Mouse (Mus musculus) heart, embryonic 11.5 days (tissue): Measurements from ENCODE around the gene Ppp1r21. TPM values are rescaled to one million over a fixed set of nuclear protein-coding genes. Genes with fewer than 3 reads are reported as not detected.

Source experiments
- ATAC-seq: fragments of 200-750 bp; cut with Nextera tagmentation; replicated peaks from 2 replicates; pipeline ENCODE4 v1.8.0; 2017; ENCODE audit warnings: moderate library complexity; ENCODE audit not compliant: insufficient number of reproducible peaks, low FRiP score, low TSS enrichment
- H3K27ac ChIP-seq: fragments of 300-500 bp; sonication (generic); 2 replicates; pipeline ENCODE4 v1.5.1; 2014; ENCODE audit warnings: mild to moderate bottlenecking, low read depth, low read length
- H3K27me3 ChIP-seq: fragments of 300-500 bp; sonication (generic); 2 replicates; pipeline ENCODE4 v1.6.1; 2014; ENCODE audit warnings: mild to moderate bottlenecking, low read length, mixed read lengths; ENCODE audit not compliant: control insufficient read depth, insufficient read depth
- H3K36me3 ChIP-seq: fragments of 300-500 bp; sonication (generic); 2 replicates; pipeline ENCODE4 v1.6.1; 2014; ENCODE audit warnings: mild to moderate bottlenecking, low read length, moderate library complexity, mixed read lengths; ENCODE audit not compliant: control insufficient read depth, insufficient read depth
- H3K4me1 ChIP-seq: fragments of 300-500 bp; sonication (generic); 2 replicates; pipeline ENCODE4 v1.6.1; 2014; ENCODE audit warnings: low read length; ENCODE audit not compliant: control insufficient read depth, insufficient read depth
- H3K4me2 ChIP-seq: fragments of 300-500 bp; sonication (generic); 2 replicates; pipeline ENCODE4 v1.6.1; 2014; ENCODE audit warnings: mild to moderate bottlenecking, moderate library complexity
- H3K4me3 ChIP-seq: fragments of 300-500 bp; sonication (generic); 2 replicates; pipeline ENCODE4 v1.5.1; 2014; ENCODE audit warnings: low read depth, low read length
- H3K9ac ChIP-seq: fragments of 300-500 bp; sonication (generic); 2 replicates; pipeline ENCODE4 v1.6.1; 2014; ENCODE audit warnings: mild to moderate bottlenecking, low read depth, low read length, moderate library complexity
- H3K9me3 ChIP-seq: fragments of 300-500 bp; sonication (generic); replicated peaks from 2 replicates; pipeline ENCODE4 v1.6.1; 2016; ENCODE audit warnings: low read length; ENCODE audit not compliant: control insufficient read depth
- WGBS: fragments of 180-500 bp; shearing (Covaris S2); extraction: QIAGEN DNeasy Blood & Tissue Kit; methylation state at CpG from one replicate; pipeline ENCODE4 v1.1.7; 2014; ENCODE audit not compliant: insufficient replicate concordance; 5-methylcytosine and 5-hydroxymethylcytosine counted together
- polyA plus RNA-seq: library from polyadenylated mRNA; unstranded; fragments of >200 nt; fragmentation: Nextera tagmentation; extraction: Ambion mirVana; gene quantifications from 2 replicates; pipeline ENCODE4 v1.2.1, GENCODE M21; 2014

The Ppp1r21 gene
- polyA plus RNA-seq, 1 experiment from 2014 or later = 15.9 TPM

DNA sequence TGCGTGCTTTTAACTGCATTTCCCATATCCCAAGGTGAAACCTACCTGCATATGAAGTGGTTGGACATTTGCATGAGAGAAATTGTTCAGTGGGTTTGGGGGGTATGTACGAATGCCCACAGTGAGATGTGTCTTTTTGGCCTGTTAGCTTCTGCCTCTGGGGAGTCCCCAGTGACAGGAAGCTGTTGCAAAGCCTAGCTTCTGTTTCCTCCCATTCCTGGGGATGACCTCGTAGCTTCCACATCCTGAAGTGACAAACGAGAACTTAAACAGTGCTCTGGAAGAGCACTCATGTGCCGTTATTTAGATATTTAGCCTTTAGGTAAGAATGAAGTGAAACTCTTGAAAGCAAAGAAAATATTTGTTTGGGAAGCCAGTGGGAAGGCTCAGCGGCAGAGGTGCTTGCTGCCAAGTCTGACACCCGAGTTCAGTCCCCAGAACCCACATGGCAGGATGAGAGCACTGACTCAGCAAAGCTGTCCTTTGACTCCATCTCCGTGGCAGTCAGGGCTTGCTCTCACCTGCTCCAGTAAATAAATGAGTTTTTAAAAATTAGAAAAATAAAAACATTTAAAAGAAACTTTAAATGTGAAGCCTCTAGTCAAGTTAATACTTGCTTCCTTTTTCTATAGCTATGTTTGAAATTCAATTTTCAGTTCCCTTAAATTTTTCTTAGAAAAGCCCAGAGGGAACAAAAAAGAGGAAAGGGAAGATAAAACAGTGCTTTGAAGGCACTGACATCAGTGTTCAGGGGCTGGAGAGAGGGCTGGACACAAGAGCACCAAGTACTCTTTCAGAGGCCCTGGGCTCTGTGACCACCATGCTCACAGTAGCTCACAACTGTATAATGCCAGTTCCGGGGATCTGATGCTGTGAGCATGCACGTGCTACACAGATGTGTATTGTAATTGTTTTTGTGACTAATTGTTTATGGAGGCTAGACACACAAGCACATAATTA is 21.3 kb downstream of the Ppp1r21 start:
- ATAC-seq = no peak
- H3K27ac ChIP-seq = no peak overlapping the region
- no peak overlapping the region for H3K4me3 ChIP-seq
- 0 out of 2 replicates have a peak, but pooled peaks cover 6% of the 10 kb centered on the region for H3K36me3 ChIP-seq
- no peak overlapping the region for H3K4me2 ChIP-seq
- H3K27me3 ChIP-seq = no peaks in the 10 kb centered on the region
- no peak overlapping the region for H3K9ac ChIP-seq
- H3K4me1 ChIP-seq = peaks cover 6% of the 10 kb centered on the region
- WGBS = 56% methylated on average over 10 of the region's 10 CpGs
- no peaks in the 10 kb centered on the region for H3K9me3 ChIP-seq

DNA sequence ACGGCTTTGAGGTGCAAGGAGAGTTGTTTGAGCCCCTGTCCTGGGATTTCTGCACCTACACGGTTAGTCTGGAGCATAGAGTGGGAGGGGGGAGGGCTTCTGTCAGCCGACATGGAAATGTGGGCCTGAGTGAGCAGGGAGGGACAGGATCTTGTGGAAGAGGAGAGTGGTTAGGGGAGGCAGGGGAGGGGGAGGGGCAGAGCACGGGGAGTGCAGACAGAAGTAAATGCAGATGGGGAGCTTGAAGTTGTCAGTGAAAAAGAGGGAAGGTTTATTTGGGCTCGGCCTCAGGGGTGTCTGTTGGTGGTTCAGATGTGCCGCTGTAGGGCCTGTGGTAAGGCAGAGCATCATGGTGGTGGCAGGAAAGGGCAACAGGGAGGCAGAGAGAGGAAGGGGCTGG is 22.6 kb downstream of the Ppp1r21 start:
- H3K36me3 ChIP-seq = 0 out of 2 replicates have a peak, but pooled peaks cover 6% of the 10 kb centered on the region
- 23% methylated on average over 6 of the region's 6 CpGs for whole genome bisulfite sequencing
- H3K27me3 ChIP-seq = no peaks in the 10 kb centered on the region
- ATAC-seq = no peak
- H3K27ac ChIP-seq = no peak overlapping the region
- H3K4me2 ChIP-seq = no peak overlapping the region
- no peak overlapping the region for H3K4me3 ChIP-seq
- no peaks in the 10 kb centered on the region for H3K9me3 ChIP-seq
- peaks cover 6% of the 10 kb centered on the region for H3K4me1 ChIP-seq
- H3K9ac ChIP-seq = no peak overlapping the region

- Histone ChIP-seq H3K9me3 (no peaks in the 10 kb centered on the region), H3K27ac (no peak overlapping the region), H3K4me1 (peaks cover 6% of the 10 kb centered on the region), H3K27me3 (no peaks in the 10 kb centered on the region), H3K9ac (no peak overlapping the region), H3K4me3 (no peak overlapping the region), H3K4me2 (no peak overlapping the region), H3K36me3 (0 out of 2 replicates have a peak, but pooled peaks cover 3% of the 10 kb centered on the region)
- WGBS = 41% methylated on average over 8 of the region's 8 CpGs
- 0 out of 2 replicates have a peak, but pooled peaks have one; percentile 24 for ATAC-seq
Measured at GRCm38 (mm10) chr17:88553001-88553449, 23.1 kb downstream of the Ppp1r21 start.

GRCm38 (mm10) chr17:88553473-88554087 is 23.7 kb downstream of the Ppp1r21 start:
- no peaks in the 10 kb centered on the region for H3K9me3 ChIP-seq
- H3K4me1 ChIP-seq = peaks cover 6% of the 10 kb centered on the region
- no peaks in the 10 kb centered on the region for H3K27me3 ChIP-seq
- no peak overlapping the region for H3K27ac ChIP-seq
- H3K9ac ChIP-seq = no peak overlapping the region
- H3K4me3 ChIP-seq = no peak overlapping the region
- H3K4me2 ChIP-seq = no peak overlapping the region
- 0 out of 2 replicates have a peak, but pooled peaks cover 3% of the 10 kb centered on the region for H3K36me3 ChIP-seq
- WGBS = 85% methylated on average over 11 of the region's 11 CpGs
- no peak for ATAC-seq

DNA sequence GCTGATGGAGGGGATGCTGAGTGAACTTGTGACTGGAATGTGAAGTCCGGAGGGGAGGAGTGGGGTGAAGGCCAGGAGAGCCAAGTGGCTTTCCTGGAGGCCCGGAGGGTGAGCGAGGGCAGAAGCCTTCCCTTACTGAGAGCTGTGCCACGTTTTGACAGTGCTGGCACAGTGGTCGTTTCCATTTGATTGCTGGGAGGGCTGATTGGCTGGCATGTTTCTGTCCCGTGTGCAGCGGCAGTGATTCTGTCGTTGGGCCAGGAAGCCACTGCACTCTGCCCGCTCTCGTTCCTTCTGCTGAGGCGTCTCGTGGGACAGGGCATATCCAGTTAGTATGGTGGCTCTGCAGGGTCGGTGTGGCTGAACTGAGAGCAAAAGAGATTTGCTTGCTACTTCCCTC is 26.3 kb downstream of the Ppp1r21 start:
- no peaks in the 10 kb centered on the region for H3K27me3 ChIP-seq
- peaks cover 8% of the 10 kb centered on the region for H3K4me1 ChIP-seq
- no peak overlapping the region for H3K9ac ChIP-seq
- 84% methylated on average over 13 of the region's 13 CpGs for WGBS
- no peak for ATAC-seq
- no peak overlapping the region for H3K4me2 ChIP-seq
- H3K27ac ChIP-seq = no peak overlapping the region
- no peaks in the 10 kb centered on the region for H3K9me3 ChIP-seq
- H3K36me3 ChIP-seq = 0 out of 2 replicates have a peak, but pooled peaks cover 3% of the 10 kb centered on the region
- H3K4me3 ChIP-seq = no peak overlapping the region

DNA sequence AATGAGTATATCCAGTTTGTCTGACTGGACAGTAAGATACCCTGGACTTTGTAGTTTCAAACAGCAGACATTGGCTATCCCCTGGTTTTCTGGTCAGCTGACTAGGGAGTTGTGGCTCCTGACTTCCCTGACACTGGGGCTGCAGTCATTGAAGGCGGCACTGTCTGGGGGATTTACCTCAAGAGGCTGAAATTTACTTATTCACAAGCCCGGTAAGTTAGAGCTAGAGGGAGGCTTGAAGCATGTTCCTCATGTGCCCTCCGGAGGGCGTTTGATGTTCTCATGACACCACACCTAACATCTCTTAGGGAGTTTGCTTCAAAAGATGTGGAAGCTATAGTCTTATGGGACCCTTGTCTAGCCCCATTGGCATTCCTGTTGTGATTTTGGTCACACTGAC is 26.8 kb downstream of the Ppp1r21 start:
- H3K4me1 ChIP-seq = peaks cover 8% of the 10 kb centered on the region
- H3K4me2 ChIP-seq = no peak overlapping the region
- ATAC-seq = no peak
- no peak overlapping the region for H3K4me3 ChIP-seq
- no peak overlapping the region for H3K27ac ChIP-seq
- H3K9me3 ChIP-seq = no peaks in the 10 kb centered on the region
- H3K9ac ChIP-seq = no peak overlapping the region
- WGBS = 79% methylated on average over 4 of the region's 4 CpGs
- H3K36me3 ChIP-seq = 0 out of 2 replicates have a peak, but pooled peaks cover 3% of the 10 kb centered on the region
- H3K27me3 ChIP-seq = no peaks in the 10 kb centered on the region

- H3K4me1 ChIP-seq = peaks cover 2% of the 10 kb centered on the region; the same call in 1 of the 2 replicates
- H3K4me2 ChIP-seq = no peak overlapping the region
- no peaks in the 10 kb centered on the region for H3K9me3 ChIP-seq
- 30% methylated on average over 13 of the region's 13 CpGs for WGBS
- H3K9ac ChIP-seq = no peak overlapping the region
- no peak overlapping the region for H3K4me3 ChIP-seq
- no peak overlapping the region for H3K27ac ChIP-seq
- H3K36me3 ChIP-seq = 0 out of 2 replicates have a peak, but pooled peaks cover 6% of the 10 kb centered on the region
- no peak; the same call in 1 of the 2 replicates for ATAC-seq
- no peaks in the 10 kb centered on the region for H3K27me3 ChIP-seq
Measured at GRCm38 (mm10) chr17:88558168-88558842, 28.4 kb downstream of the Ppp1r21 start.

DNA sequence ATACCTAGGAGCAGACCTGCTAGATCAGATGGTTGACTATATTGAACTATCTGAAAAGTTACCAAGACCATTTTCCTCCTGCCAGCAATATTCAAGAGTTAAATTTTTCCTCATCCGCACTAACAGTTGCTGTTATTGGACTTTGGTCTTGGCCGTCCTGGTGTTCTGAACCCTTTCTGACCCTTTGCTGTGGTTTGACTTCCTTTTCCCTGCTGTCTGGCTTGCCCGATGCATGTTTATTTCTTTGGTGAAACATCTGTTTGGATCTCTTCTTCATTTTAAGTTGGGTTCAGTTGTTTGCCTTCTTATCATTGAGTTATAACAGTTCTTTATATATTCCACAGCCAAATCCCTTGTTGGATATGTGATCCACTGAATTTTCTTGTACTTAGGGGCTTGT is 33.7 kb downstream of the Ppp1r21 start:
- 74% methylated on average over 3 of the region's 3 CpGs for WGBS
- Histone ChIP-seq H3K9ac (no peak overlapping the region), H3K36me3 (peaks cover 10% of the 10 kb centered on the region; the same call in 1 of the 2 replicates)

More for the DNA sequence above, 33.7 kb downstream of the Ppp1r21 start:
- H3K4me2 ChIP-seq = no peak overlapping the region
- no peak for ATAC-seq
- H3K27ac ChIP-seq = no peak overlapping the region
- H3K4me3 ChIP-seq = no peak overlapping the region
- no peaks in the 10 kb centered on the region for H3K9me3 ChIP-seq
- no peaks in the 10 kb centered on the region for H3K27me3 ChIP-seq
- H3K4me1 ChIP-seq = 0 out of 2 replicates have a peak, but pooled peaks cover 2% of the 10 kb centered on the region
